Mouse (Mus musculus) embryonic facial prominence, embryonic 11.5 days (tissue): Measurements from ENCODE around the gene Hs6st3. TPM values are rescaled to one million over a fixed set of nuclear protein-coding genes. Genes with fewer than 3 reads are reported as not detected.
"Not testable (repeated sequence)": the region's sequence is repeated elsewhere in the genome, so short reads cannot be mapped to it uniquely, and the experiment has no call there.

Experiments used
- ATAC-seq: fragments of 200-750 bp; cut with Nextera tagmentation; replicated peaks from 2 replicates; pipeline ENCODE4 v1.8.0; 2017; ENCODE audit warnings: low read depth; ENCODE audit not compliant: insufficient number of reproducible peaks, low FRiP score, low TSS enrichment
- DNase-seq: peaks from one replicate; pipeline ENCODE4 v3.0.0-alpha.2; 2015; ENCODE audit warnings: low spot score
- H3K27ac ChIP-seq: fragments of 300-500 bp; sonication (generic); replicated peaks from 2 replicates; pipeline ENCODE4 v1.5.1; 2014; ENCODE audit warnings: mild to moderate bottlenecking, low read depth, low read length, control low read depth
- H3K27me3 ChIP-seq: fragments of 300-500 bp; sonication (generic); 2 replicates; pipeline ENCODE4 v1.6.1; 2014; ENCODE audit warnings: mild to moderate bottlenecking, low read length, moderate library complexity, mixed read lengths; ENCODE audit not compliant: control insufficient read depth, insufficient read depth
- H3K36me3 ChIP-seq: fragments of 300-500 bp; sonication (generic); replicated peaks from 2 replicates; pipeline ENCODE4 v1.6.1; 2014; ENCODE audit warnings: low read depth, mild to moderate bottlenecking, low read length, moderate library complexity, mixed read lengths; ENCODE audit not compliant: control insufficient read depth, insufficient read depth
- H3K4me1 ChIP-seq: fragments of 300-500 bp; sonication (generic); 2 replicates; pipeline ENCODE4 v1.6.1; 2014; ENCODE audit warnings: low read length, mixed read lengths; ENCODE audit not compliant: control insufficient read depth, insufficient read depth
- H3K4me2 ChIP-seq: fragments of 300-500 bp; sonication (generic); 2 replicates; pipeline ENCODE4 v1.6.1; 2014; ENCODE audit warnings: low read depth, mild to moderate bottlenecking, control low read depth, low read length, moderate library complexity
- H3K4me3 ChIP-seq: fragments of 300-500 bp; sonication (generic); 2 replicates; pipeline ENCODE4 v1.5.1; 2014; ENCODE audit warnings: low read depth, low read length, control low read depth
- H3K9ac ChIP-seq: fragments of 300-500 bp; sonication (generic); replicated peaks from 2 replicates; pipeline ENCODE4 v1.6.1; 2014; ENCODE audit warnings: mild to moderate bottlenecking, control low read depth, low read length
- H3K9me3 ChIP-seq: fragments of 300-500 bp; sonication (generic); replicated peaks from 2 replicates; pipeline ENCODE4 v1.6.1; 2016; ENCODE audit warnings: mild to moderate bottlenecking, low read length, inconsistent platforms, mixed read lengths; ENCODE audit not compliant: control insufficient read depth
- whole genome bisulfite sequencing: fragments of 180-500 bp; shearing (Covaris S2); extraction: QIAGEN DNeasy Blood & Tissue Kit; methylation state at CpG from one replicate; pipeline ENCODE4 v1.1.7; 2014; 5-methylcytosine and 5-hydroxymethylcytosine counted together
- polyA plus RNA-seq: library from polyadenylated mRNA; unstranded; fragments of >200 nt; fragmentation: Nextera tagmentation; extraction: Ambion mirVana; gene quantifications from 2 replicates; pipeline ENCODE4 v1.2.1, GENCODE M21; 2014

Gene Hs6st3
- polyA plus RNA-seq, 1 experiment from 2014 or later: 0.24 TPM

DNA sequence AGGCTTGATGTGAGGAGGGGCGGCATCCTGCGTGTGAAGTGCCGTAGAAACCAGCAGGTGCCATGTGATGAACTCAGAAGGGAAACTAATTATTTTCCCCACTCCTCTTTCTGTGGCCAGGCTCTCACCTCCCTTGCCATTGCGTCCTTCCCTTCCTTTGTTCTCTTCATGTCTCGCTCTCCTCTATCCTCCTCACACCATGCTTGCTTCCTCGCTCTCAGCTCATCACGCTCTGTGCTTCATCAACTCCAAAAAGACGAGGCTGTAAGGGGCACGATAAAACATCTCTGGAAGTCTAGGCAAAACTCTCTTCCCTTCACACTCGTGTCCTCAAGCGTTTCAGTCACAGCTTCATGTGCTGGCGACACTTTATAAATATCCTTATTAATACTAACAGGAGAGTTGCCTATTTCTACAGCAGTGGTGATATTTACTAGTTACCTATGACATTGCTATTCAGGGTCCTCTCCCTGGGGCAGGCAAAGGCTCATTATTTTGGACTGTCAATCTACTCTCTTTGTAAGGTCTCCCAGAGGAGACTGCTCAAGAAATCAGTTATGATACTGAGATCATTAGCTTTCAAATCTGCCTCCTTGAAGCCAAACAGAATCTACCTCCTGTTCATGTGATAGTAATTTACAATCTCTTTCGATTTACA is 394.9 kb downstream of the Hs6st3 start:
- 85% methylated on average over 13 of the region's 13 CpGs for WGBS
- DNase-seq: no peak
- no peak overlapping the region for H3K27ac ChIP-seq
- H3K9ac ChIP-seq: no peak overlapping the region
- no peaks in the 10 kb centered on the region for H3K27me3 ChIP-seq
- H3K36me3 ChIP-seq: no peaks in the 10 kb centered on the region
- no peak overlapping the region for H3K4me2 ChIP-seq
- H3K4me1 ChIP-seq: no peaks in the 10 kb centered on the region
- no peak overlapping the region for H3K4me3 ChIP-seq
- H3K9me3 ChIP-seq: no peaks in the 10 kb centered on the region
- no peak for ATAC-seq

DNA sequence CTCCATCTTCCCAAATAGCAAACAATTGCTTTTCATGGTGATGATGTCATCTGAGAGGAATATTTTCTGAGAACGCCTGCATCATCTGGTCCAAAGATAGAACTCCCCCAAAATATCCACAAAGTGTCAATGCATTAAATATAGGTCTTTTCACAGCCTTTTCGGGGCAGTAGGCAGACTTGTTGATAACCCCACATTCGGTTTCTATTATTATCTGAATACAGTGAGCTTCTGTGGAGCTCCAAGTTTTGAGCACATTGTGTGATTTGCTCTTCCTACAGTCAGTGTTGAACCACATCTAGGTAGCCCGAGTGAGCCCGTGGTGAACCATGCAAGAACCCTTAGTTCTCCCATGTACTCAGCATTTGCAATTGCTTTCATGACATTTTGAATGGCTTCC is 402.4 kb downstream of the Hs6st3 start:
- 88% methylated on average over 5 of the region's 5 CpGs for WGBS
- DNase-seq: no peak
- H3K27ac ChIP-seq: no peak overlapping the region
- H3K36me3 ChIP-seq: no peaks in the 10 kb centered on the region
- H3K27me3 ChIP-seq: no peaks in the 10 kb centered on the region
- no peak for ATAC-seq
- H3K4me3 ChIP-seq: no peak overlapping the region
- no peak overlapping the region for H3K4me2 ChIP-seq
- H3K9ac ChIP-seq: no peak overlapping the region
- H3K9me3 ChIP-seq: no peaks in the 10 kb centered on the region
- H3K4me1 ChIP-seq: no peaks in the 10 kb centered on the region

DNA sequence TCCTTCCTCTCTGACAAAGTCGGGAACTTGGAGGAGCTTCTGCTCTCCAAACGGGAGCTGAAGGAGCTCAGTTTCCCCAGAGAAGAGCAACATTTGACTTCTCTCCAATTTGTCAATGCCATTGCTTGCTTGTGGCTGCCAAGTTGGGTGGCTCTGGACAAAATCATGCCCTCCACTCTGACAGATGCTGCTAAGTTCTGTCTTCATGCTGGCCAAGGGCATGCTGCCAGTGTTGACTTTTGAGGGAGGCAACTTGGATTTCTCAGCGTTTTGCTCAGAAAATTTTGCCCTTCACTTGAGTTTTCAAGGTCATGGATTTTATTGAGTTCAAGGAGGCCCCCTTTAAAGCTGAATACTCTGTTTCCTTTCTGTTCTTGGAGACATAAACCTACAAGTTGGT is 406.5 kb downstream of the Hs6st3 start:
- DNase-seq: no peak

DNA sequence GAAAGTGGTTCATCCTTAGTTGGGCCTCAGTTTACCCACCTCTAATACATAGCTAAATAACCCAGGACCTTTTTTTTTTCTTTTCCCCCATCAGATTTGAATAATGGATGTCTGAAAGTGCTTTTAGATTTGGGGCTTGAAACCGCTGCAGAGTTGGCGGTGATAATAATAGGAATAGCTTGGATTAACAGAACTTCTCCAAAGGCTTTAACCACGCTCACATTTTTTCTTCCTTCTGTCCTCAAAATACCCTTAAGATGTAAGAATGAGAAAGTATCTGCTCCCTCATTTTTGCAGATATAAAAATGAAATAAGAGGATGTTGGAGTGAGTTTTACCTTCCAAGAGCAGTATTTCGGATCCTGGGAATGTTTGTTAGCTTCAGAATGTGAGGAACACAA is 420.2 kb downstream of the Hs6st3 start:
- no peak overlapping the region for H3K9ac ChIP-seq
- H3K27ac ChIP-seq: no peak overlapping the region
- H3K9me3 ChIP-seq: no peaks in the 10 kb centered on the region
- DNase-seq (no peak), ATAC-seq (no peak)
- no peaks in the 10 kb centered on the region for H3K27me3 ChIP-seq
- no peak overlapping the region for H3K4me2 ChIP-seq
- 91% methylated on average over 4 of the region's 4 CpGs for WGBS
- H3K36me3 ChIP-seq: no peaks in the 10 kb centered on the region
- no peaks in the 10 kb centered on the region for H3K4me1 ChIP-seq
- H3K4me3 ChIP-seq: no peak overlapping the region

More for the DNA sequence above, 406.5 kb downstream of the Hs6st3 start:
- Histone ChIP-seq H3K27me3 (no peaks in the 10 kb centered on the region), H3K4me2 (no peak overlapping the region), H3K9me3 (no peaks in the 10 kb centered on the region), H3K27ac (no peak overlapping the region), H3K4me1 (no peaks in the 10 kb centered on the region), H3K9ac (no peak overlapping the region), H3K4me3 (no peak overlapping the region), H3K36me3 (no peaks in the 10 kb centered on the region)
- ATAC-seq: no peak
- WGBS: 79% methylated on average over 3 of the region's 3 CpGs

DNA sequence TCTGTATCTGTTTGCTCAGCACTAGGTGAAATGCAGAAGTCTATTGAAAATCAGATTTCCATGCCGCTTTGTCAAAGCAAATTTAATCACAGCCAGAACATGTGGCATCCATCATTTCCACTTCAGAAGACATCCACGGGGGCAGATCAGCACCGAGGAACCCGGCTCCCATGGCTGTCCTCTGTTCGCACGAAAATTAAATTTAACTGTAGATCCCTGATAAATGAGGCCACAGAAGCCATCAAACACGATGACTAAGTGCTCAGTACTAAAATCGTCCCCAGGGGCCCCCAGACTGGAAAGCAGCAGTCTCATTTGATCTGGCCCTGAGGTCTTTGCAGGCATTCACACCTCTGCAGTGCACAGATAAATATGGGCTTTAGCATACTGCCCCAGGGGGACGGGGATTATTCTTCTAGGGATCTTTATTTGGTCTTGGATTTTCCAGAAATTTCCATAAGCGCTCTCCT is 443.9 kb downstream of the Hs6st3 start:
- Histone ChIP-seq H3K36me3 (no peaks in the 10 kb centered on the region), H3K27me3 (no peaks in the 10 kb centered on the region), H3K27ac (no peak overlapping the region), H3K4me2 (no peak overlapping the region), H3K4me3 (no peak overlapping the region), H3K9me3 (no peaks in the 10 kb centered on the region), H3K4me1 (no peaks in the 10 kb centered on the region), H3K9ac (no peak overlapping the region)
- 41% methylated on average over 10 of the region's 10 CpGs for WGBS
- DNase-seq (peak; percentile 43), ATAC-seq (0 out of 2 replicates have a peak, but pooled peaks have one; percentile 39)

DNA sequence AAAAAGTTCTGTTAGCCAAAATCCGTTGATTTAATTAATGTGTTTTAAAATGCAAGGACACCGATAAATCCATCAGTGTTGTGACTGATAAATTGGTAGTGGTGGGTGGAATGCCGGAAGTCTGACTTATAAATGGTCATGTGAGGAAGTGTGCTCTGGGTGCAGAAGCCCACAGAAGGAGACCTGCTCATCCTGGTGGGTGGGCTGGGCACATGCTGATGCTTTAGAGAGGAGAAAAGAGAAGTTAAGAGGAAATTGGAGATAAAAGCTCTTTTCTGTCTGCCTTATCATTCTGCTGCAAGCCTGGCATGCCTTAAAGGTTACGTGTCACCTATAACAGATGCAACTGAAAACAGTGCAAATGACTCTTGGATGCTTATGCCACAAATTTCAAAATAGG is 446.9 kb downstream of the Hs6st3 start:
- H3K36me3 ChIP-seq: no peaks in the 10 kb centered on the region
- no peak for ATAC-seq

DNA sequence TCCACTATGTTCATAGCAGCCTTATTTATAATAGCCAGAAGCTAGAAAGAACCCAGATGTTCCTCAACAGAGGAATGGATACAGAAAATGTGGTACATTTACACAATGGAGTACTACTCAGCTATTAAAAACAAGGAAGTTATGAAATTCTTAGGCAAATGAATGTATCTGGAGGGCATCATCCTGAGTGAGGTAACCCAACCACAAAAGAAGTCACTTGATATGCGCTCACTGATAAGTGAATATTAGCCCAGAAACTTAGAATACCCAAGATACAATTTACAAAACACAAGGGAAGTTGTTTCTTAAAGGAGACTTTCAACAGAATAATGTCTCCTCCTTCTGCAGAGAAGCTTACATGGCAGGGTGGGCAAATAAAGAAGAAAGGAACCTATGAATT is 449.2 kb downstream of the Hs6st3 start:
- DNase-seq, H3K9me3 ChIP-seq, H3K9ac ChIP-seq, H3K4me1 ChIP-seq, H3K4me2 ChIP-seq, H3K27ac ChIP-seq, ATAC-seq, H3K36me3 ChIP-seq, H3K27me3 ChIP-seq, H3K4me3 ChIP-seq: not testable (repeated sequence)
- 88% methylated on average over 1 of the region's 1 CpGs for WGBS

More for the DNA sequence above, 446.9 kb downstream of the Hs6st3 start:
- 93% methylated on average over 4 of the region's 4 CpGs for WGBS
- Histone ChIP-seq H3K9me3 (no peaks in the 10 kb centered on the region), H3K4me1 (no peaks in the 10 kb centered on the region), H3K4me2 (no peak overlapping the region), H3K27me3 (no peaks in the 10 kb centered on the region), H3K9ac (no peak overlapping the region), H3K27ac (no peak overlapping the region), H3K4me3 (no peak overlapping the region)
- no peak for DNase-seq

DNA sequence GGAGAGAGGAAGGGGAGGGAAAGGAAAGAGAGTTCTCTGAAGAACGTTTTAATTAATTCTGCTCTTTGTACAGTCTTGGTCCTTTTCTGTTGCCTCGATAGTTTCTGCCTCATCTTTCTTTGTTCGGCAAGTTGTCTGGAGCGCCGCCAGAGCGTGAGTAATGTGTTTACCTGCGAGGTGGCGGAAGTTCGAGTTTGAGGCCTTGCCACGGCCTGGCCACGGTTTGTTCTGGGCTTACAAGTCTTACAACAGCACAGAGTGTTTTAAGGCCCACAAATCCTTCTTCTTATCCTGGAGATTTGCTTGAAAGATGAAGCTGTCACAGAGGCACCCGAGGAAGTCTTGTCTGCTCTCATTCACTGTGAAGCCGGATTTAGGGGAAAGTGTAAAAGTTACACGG is 466.2 kb downstream of the Hs6st3 start:
- H3K4me3 ChIP-seq: no peak overlapping the region
- no peak overlapping the region for H3K4me2 ChIP-seq
- no peaks in the 10 kb centered on the region for H3K9me3 ChIP-seq
- no peaks in the 10 kb centered on the region for H3K4me1 ChIP-seq
- H3K27me3 ChIP-seq: no peaks in the 10 kb centered on the region
- ATAC-seq (no peak), DNase-seq (no peak)
- H3K9ac ChIP-seq: no peak overlapping the region
- H3K27ac ChIP-seq: no peak overlapping the region
- WGBS: 77% methylated on average over 14 of the region's 14 CpGs
- H3K36me3 ChIP-seq: no peaks in the 10 kb centered on the region
